Mouse (Mus musculus) liver, embryonic 14.5 days (tissue): ENCODE results near the gene Rdh13. TPM values are rescaled to one million over a fixed set of nuclear protein-coding genes. Genes with fewer than 3 reads are reported as not detected.
A peak's percentile ranks its signal among the peaks of the same experiment; 100 is the strongest.

ENCODE experiments used
- ATAC-seq: fragments of 200-750 bp; cut with Nextera tagmentation; 2 replicates; pipeline ENCODE4 v1.8.0; 2017; ENCODE audit warnings: moderate number of reproducible peaks, mild to moderate bottlenecking, moderate library complexity; ENCODE audit not compliant: insufficient read depth
- DNase-seq, 3 experiments: peaks; one replicate each; pipeline ENCODE4 v3.0.0-alpha.2; 2012 to 2013; ENCODE audit warnings: low read depth in 3 of 3, low spot score in 3 of 3
- H3K27ac ChIP-seq: fragments of 300-500 bp; sonication (generic); 2 replicates; pipeline ENCODE4 v1.5.1; 2014; ENCODE audit warnings: moderate library complexity, mild to moderate bottlenecking, control low read depth, inconsistent platforms
- H3K27me3 ChIP-seq: fragments of 300-500 bp; sonication (generic); 2 replicates; pipeline ENCODE4 v1.6.1; 2014; ENCODE audit warnings: mild to moderate bottlenecking, low read length, moderate library complexity; ENCODE audit not compliant: control insufficient read depth, insufficient read depth
- H3K36me3 ChIP-seq: fragments of 300-500 bp; sonication (generic); replicated peaks from 2 replicates; pipeline ENCODE4 v1.6.1; 2014; ENCODE audit warnings: low read depth; ENCODE audit not compliant: control insufficient read depth, insufficient read depth
- H3K4me1 ChIP-seq, 2 experiments: fragments of 200-500 bp in 1 of 2; fragments of 300-500 bp in 1 of 2; sonication (generic) in 1 of 2; replicated peaks; 2 replicates each; pipeline ENCODE4 v1.6.1; 2012 to 2014; ENCODE audit warnings: antibody characterized with exemption in 1 of 2, inconsistent platforms in 1 of 2, low read length in 1 of 2; ENCODE audit not compliant: control insufficient read depth in 2 of 2, insufficient read depth in 2 of 2
- H3K4me2 ChIP-seq: fragments of 300-500 bp; sonication (generic); 2 replicates; pipeline ENCODE4 v1.6.1; 2014; ENCODE audit warnings: low read depth, mild to moderate bottlenecking, control low read depth, moderate library complexity
- H3K4me3 ChIP-seq, 2 experiments: fragments of 200-500 bp in 1 of 2; fragments of 300-500 bp in 1 of 2; sonication (generic) in 1 of 2; 2 replicates each; pipeline ENCODE4 v1.5.1; 2012 to 2014; ENCODE audit warnings: low read depth in 2 of 2, low read length in 2 of 2, mild to moderate bottlenecking in 2 of 2, control low read depth in 1 of 2, inconsistent platforms in 1 of 2, moderate library complexity in 1 of 2; ENCODE audit not compliant: insufficient read depth in 1 of 2
- H3K9ac ChIP-seq: fragments of 300-500 bp; sonication (generic); replicated peaks from 2 replicates; pipeline ENCODE4 v1.6.1; 2014; ENCODE audit warnings: mild to moderate bottlenecking, control low read depth, moderate library complexity
- H3K9me3 ChIP-seq: fragments of 300-500 bp; sonication (generic); 2 replicates; pipeline ENCODE4 v1.6.1; 2016; ENCODE audit warnings: low read length, mixed read lengths; ENCODE audit not compliant: control insufficient read depth
- CTCF ChIP-seq: IDR thresholded peaks from 2 replicates; pipeline ENCODE4 v1.5.1; 2016; ENCODE audit warnings: antibody characterized with exemption, low read depth, control low read depth
- EP300 ChIP-seq: IDR thresholded peaks from 2 replicates; pipeline ENCODE4 v1.6.1; 2016; ENCODE audit warnings: antibody characterized with exemption, low read depth
- WGBS: fragments of 180-500 bp; shearing (Covaris S2); extraction: QIAGEN DNeasy Blood & Tissue Kit; methylation state at CpG from one replicate; pipeline ENCODE4 v1.1.7; 2014; ENCODE audit not compliant: insufficient replicate concordance; 5-methylcytosine and 5-hydroxymethylcytosine counted together
- polyA plus RNA-seq, 2 experiments: library from polyadenylated mRNA; depleted of rRNA in 1 of 2; stranded (reverse) in 1 of 2; unstranded in 1 of 2; fragments of >200 nt; fragmentation: Nextera tagmentation in 1 of 2; extraction: Ambion mirVana in 1 of 2; gene quantifications; 2 replicates each; pipeline versions ENCODE4 v1.2.1 to v1.2.3; 2012 to 2014

Gene Rdh13
- polyA plus RNA-seq (2012; rRNA removed), result 3.1 and 4.0 TPM in 2 replicates
- 5.2 and 5.6 TPM in 2 replicates for polyA plus RNA-seq (2014; fragmentation: Nextera tagmentation; extraction: Ambion mirVana)

GRCm38 (mm10) chr7:4445216-4445791 lies at the start of gene Rdh13:
Gene Rdh13, minus strand, starts transcription at chr7:4445649.
- peak; percentile 95 for ATAC-seq

GRCm38 (mm10) chr7:4493991-4494390 lies 48.5 kb upstream of the Rdh13 start:
- TF ChIP-seq EP300 (no peak), CTCF (no peak)
- Histone ChIP-seq H3K27ac (no peak overlapping the region), H3K36me3 (peaks cover 20% of the 10 kb centered on the region), H3K9ac (no peak overlapping the region), H3K4me2 (no peak overlapping the region), H3K4me1 (peaks cover 13 to 36% of the 10 kb centered on the region in 2 experiments), H3K4me3 (no peak overlapping the region), H3K27me3 (no peaks in the 10 kb centered on the region), H3K9me3 (no peaks in the 10 kb centered on the region)
- peak; percentile 59 for ATAC-seq
- DNase-seq, result no peak
- 22% methylated on average over 1 of the region's 1 CpGs for WGBS

More at GRCm38 (mm10) chr7:4445216-4445791, at the start of gene Rdh13:
- DNase-seq, result peak; percentile 74 to 82 (median 75)
- Histone ChIP-seq H3K4me3 (peak within 1 kb of the TSS; percentile 86 to 98), H3K9me3 (no peaks in the 10 kb centered on the region), H3K9ac (peak within 1 kb of the TSS; percentile 71), H3K27ac (no peak within 1 kb of the TSS), H3K4me2 (peak within 1 kb of the TSS; percentile 85), H3K4me1 (peaks cover 0 to 2% of the 10 kb centered on the region in 2 experiments; a peak in 2 of 4 replicates), H3K27me3 (no peaks in the 10 kb centered on the region), H3K36me3 (no peaks in the 10 kb centered on the region)
- WGBS, result under 1% methylated on average over 35 of the region's 35 CpGs
- TF ChIP-seq CTCF, result peak; percentile 22; the same call in 1 of the 2 replicates
- no peak for TF ChIP-seq EP300

GRCm38 (mm10) chr7:4492284-4493224 lies 47.1 kb upstream of the Rdh13 start:
- Histone ChIP-seq H3K4me3 (no peak overlapping the region), H3K9ac (no peak overlapping the region), H3K27ac (no peak overlapping the region), H3K4me2 (no peak overlapping the region), H3K36me3 (peaks cover 22% of the 10 kb centered on the region), H3K9me3 (no peaks in the 10 kb centered on the region), H3K4me1 (peaks cover 13 to 33% of the 10 kb centered on the region in 2 experiments), H3K27me3 (no peaks in the 10 kb centered on the region)
- ATAC-seq, result 0 out of 2 replicates have a peak, but pooled peaks have one; percentile 14
- WGBS, result 63% methylated on average over 13 of the region's 13 CpGs
- TF ChIP-seq EP300 (no peak), CTCF (no peak)
- no peak for DNase-seq

GRCm38 (mm10) chr7:4491308-4491707 lies 45.9 kb upstream of the Rdh13 start:
- Histone ChIP-seq H3K27ac (no peak overlapping the region), H3K4me3 (no peak overlapping the region), H3K4me1 (peaks cover 13 to 33% of the 10 kb centered on the region in 2 experiments), H3K9ac (no peak overlapping the region), H3K9me3 (no peaks in the 10 kb centered on the region), H3K36me3 (peaks cover 14% of the 10 kb centered on the region), H3K27me3 (no peaks in the 10 kb centered on the region), H3K4me2 (no peak overlapping the region)
- TF ChIP-seq CTCF (no peak), EP300 (no peak)
- WGBS, result 49% methylated on average over 6 of the region's 6 CpGs
- DNase-seq (no peak), ATAC-seq (no peak)

- no peak overlapping the region for H3K4me2 ChIP-seq
- peaks cover 23% of the 10 kb centered on the region for H3K27me3 ChIP-seq
- H3K9ac ChIP-seq, result no peak overlapping the region
- H3K27ac ChIP-seq, result no peak overlapping the region
- 78% methylated on average over 12 of the region's 12 CpGs for WGBS
- peaks cover 20% of the 10 kb centered on the region for H3K36me3 ChIP-seq
- no peak overlapping the region for H3K4me3 ChIP-seq
- H3K9me3 ChIP-seq, result no peaks in the 10 kb centered on the region
- H3K4me1 ChIP-seq, result no peaks in the 10 kb centered on the region
- TF ChIP-seq EP300 (no peak), CTCF (no peak)
- no peak for ATAC-seq
- DNase-seq, result no peak
Measured at GRCm38 (mm10) chr7:4482281-4482680, 36.8 kb upstream of the Rdh13 start.
